Mouse (Mus musculus): Measurements from ENCODE around the gene Cenps.

DNA sequence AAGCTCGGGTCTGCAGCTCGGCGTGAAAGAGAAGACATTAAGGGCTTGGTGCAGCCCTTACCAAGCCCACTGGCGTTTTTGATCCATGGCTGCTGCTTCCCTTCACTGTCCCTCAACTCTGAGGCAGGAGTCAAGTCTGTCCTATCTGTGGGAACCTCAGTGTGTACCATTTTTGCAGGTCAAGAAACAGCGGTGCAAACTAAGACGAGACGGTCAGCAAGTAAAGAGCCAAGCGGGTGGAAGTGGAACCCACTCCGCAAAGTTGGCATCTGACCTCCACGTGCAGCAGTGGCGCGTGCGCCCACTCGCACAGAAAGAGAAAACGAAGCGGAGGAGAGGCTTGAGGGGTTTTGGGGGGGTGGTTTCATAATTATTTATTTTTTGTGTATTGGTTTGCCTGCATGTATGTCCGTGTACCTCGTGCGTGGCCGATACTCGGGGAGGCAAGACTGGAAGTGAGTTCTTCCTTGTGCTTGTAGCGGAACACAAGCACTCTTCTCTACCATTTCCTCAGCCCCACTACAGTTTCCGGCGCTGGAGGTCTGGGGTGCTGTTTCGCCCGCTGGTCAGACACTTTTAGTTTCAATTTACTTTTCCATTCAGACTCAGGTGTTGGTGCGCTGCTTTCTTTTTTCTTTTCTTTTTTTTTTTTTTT is 29.7 kb upstream of the Cenps start:
- TF ChIP-seq EP300 (IDR thresholded peaks at IDR 0.05; ENCODE audit: low read depth): no peak
- TF ChIP-seq CTCF (IDR thresholded peaks at IDR 0.05; ENCODE audit: low read depth): no peak
